Mouse (Mus musculus): ENCODE measurements around the gene Trub1. TPM values are rescaled to one million over a fixed set of nuclear protein-coding genes. Genes with fewer than 3 reads are reported as not detected.
A peak's percentile ranks its signal among the peaks of the same experiment; 100 is the strongest.

The Trub1 gene
- polyA plus RNA-seq, 1 experiment from 2014 or later = 33.6 TPM

DNA sequence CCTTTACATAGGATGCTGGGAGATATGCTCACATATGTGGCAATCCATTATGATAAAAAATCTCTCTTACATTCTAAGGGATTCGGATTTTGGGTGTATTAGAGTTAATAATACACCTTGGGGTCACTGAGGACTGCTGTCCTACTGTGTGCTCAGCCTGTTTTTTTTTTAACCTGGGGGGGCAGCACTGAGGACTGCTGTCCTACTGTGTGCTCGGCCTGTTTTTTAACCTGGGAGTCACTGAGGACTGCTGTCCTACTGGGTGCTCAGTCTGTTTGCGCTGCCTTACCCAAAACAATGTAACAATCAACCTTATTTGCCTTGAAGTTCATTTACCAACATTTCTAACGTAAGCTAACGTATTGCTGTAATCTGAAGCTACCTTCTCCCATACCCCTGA lies 47.5 kb downstream of the Trub1 start:
- H3K9me3 ChIP-seq = no peaks in the 10 kb centered on the region
- H3K27me3 ChIP-seq = no peaks in the 10 kb centered on the region
- 95% methylated on average over 5 of the region's 5 CpGs for WGBS
- no peak for ATAC-seq (ENCODE audit: insufficient number of reproducible peaks, insufficient read depth, low FRiP score, low TSS enrichment, low read depth)
- no peak overlapping the region for H3K4me3 ChIP-seq
- no peaks in the 10 kb centered on the region for H3K36me3 ChIP-seq
- H3K27ac ChIP-seq = no peak overlapping the region
- H3K4me2 ChIP-seq = no peak overlapping the region
- H3K9ac ChIP-seq = no peak overlapping the region
- H3K4me1 ChIP-seq = peaks cover 33% of the 10 kb centered on the region

DNA sequence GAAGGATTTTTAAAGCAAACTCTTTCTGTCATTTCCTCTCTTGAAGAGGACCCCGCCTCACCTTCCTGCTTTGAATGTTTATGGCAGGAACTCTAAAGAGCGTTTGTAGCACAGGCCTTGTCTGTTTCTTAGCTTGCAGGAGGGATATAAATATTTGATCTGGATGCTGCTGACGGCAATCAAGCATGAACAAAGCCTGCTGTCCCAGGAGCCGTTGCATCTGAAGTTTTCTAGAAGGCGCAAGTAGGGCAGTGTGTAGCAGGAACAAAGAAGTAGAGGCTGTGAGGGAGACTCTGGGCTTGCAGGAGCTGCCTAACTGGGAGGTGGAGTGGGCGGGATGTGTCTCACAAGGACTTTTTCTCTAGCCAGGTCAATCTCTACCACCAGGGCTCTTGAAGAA lies 50.4 kb downstream of the Trub1 start:
- Histone ChIP-seq H3K9ac (no peak overlapping the region), H3K4me2 (no peak overlapping the region)

DNA sequence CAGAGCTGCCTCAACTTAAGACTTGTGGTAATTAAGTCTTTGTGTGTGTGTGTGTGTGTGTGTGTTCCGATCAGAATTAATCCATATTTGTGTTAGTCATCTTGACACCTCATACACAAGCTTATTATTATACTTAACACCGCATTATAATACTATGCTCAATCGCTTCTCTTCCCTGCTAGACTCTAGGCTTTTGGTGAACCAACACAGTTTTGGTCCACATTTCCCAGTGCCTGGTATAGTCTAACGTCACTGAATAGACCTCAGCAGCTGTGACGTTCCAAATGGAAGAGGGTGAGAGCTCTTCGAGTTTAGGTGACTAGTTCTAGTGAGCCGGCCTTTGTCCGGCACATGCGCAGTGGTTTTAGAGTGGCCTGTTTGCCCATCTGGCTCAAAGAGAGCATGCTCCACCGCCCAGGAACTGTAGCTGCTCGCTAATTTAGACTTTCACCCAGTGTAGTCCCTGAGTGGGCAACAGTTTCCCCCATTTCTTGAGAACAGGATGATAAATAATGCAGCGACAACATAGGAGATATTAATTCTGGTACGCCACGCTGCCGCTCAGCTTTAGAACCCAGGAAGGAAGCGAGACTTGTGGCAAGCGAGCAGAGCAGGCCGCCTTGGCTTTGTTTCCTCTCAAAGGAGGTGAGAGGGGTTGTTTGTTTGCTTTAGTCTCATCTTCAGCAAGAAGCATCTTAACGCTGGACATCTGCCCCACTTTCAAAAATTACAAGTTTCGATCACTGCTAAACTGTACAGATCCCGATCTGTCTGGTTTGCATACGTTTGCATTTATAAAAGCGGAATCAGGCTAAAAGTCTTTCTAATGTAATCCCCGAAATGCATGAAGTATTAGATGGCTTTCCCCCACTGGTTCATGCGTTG lies 52.6 kb downstream of the Trub1 start:
- H3K4me2 ChIP-seq = no peak overlapping the region
- H3K4me3 ChIP-seq = no peak overlapping the region
- no peaks in the 10 kb centered on the region for H3K36me3 ChIP-seq
- peaks cover 17% of the 10 kb centered on the region for H3K4me1 ChIP-seq
- H3K9me3 ChIP-seq = no peaks in the 10 kb centered on the region
- no peak for ATAC-seq (ENCODE audit: insufficient number of reproducible peaks, insufficient read depth, low FRiP score, low TSS enrichment, low read depth)
- H3K27ac ChIP-seq = no peak overlapping the region
- no peak overlapping the region for H3K9ac ChIP-seq
- no peaks in the 10 kb centered on the region for H3K27me3 ChIP-seq
- WGBS = 84% methylated on average over 25 of the region's 25 CpGs

More for the DNA sequence above, 50.4 kb downstream of the Trub1 start:
- H3K27ac ChIP-seq = no peak overlapping the region
- H3K4me1 ChIP-seq = peaks cover 24% of the 10 kb centered on the region
- no peaks in the 10 kb centered on the region for H3K9me3 ChIP-seq
- no peak overlapping the region for H3K4me3 ChIP-seq
- no peaks in the 10 kb centered on the region for H3K27me3 ChIP-seq
- H3K36me3 ChIP-seq = no peaks in the 10 kb centered on the region
- ATAC-seq (ENCODE audit: insufficient number of reproducible peaks, insufficient read depth, low FRiP score, low TSS enrichment, low read depth) = no peak
- 56% methylated on average over 6 of the region's 6 CpGs for WGBS

DNA sequence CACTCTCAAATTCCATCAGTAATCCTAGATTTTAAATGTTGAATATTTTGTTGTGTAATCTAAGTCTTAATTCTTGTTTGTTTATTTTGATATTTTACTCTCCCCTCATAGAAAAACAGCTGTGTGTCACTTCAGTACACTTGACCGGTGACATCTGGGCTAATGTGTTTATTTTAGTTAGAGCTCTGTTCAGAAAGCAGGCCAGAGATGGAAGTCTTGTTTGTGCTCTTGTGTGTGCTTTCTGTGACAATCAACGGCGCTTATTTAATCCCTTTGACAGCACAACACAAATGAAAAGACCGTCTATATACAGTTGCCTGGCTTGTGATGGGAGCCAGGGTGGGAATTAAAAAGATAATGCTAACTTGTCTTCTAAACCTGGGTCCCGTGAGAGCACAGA lies 53.9 kb downstream of the Trub1 start:
- peaks cover 18% of the 10 kb centered on the region for H3K4me1 ChIP-seq
- H3K9me3 ChIP-seq = no peaks in the 10 kb centered on the region
- no peak for ATAC-seq (ENCODE audit: insufficient number of reproducible peaks, insufficient read depth, low FRiP score, low TSS enrichment, low read depth)
- no peak overlapping the region for H3K9ac ChIP-seq
- no peak overlapping the region for H3K27ac ChIP-seq
- H3K27me3 ChIP-seq = peaks cover 4% of the 10 kb centered on the region; the same call in 1 of the 2 replicates
- no peak overlapping the region for H3K4me2 ChIP-seq
- H3K4me3 ChIP-seq = no peak overlapping the region
- WGBS = 50% methylated on average over 5 of the region's 5 CpGs
- no peaks in the 10 kb centered on the region for H3K36me3 ChIP-seq

DNA sequence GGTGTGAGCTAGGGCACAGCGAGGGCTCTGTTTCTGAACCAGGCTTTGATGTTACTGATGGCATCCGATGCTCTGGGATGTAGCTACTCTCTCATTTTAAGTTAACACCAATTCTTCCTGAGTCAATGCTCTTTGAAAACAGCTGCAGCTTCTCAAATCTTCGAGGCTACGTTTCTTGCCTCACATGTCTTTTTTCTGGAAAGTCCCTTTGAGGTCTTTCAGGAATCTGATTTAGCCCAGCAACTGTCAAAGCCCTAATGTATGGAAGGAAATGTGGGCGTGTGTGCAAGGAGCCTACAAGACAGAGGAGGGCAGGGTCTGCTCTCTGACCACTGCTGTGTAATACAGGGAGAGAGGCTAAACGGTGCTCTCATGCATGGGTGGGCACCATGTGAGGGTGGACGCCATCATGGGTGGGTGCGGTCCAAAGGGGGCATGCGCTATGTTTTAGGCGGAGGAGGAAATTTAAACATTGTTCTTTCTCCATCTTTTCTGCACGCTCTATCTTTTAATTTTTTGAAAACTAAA lies 55.6 kb downstream of the Trub1 start:
- H3K36me3 ChIP-seq = no peaks in the 10 kb centered on the region
- H3K9ac ChIP-seq = no peak overlapping the region
- H3K4me3 ChIP-seq = no peak overlapping the region
- no peak for ATAC-seq (ENCODE audit: insufficient number of reproducible peaks, insufficient read depth, low FRiP score, low TSS enrichment, low read depth)
- H3K27me3 ChIP-seq = peaks cover 5% of the 10 kb centered on the region; the same call in 1 of the 2 replicates
- no peak overlapping the region for H3K4me2 ChIP-seq
- H3K9me3 ChIP-seq = no peaks in the 10 kb centered on the region
- H3K4me1 ChIP-seq = peaks cover 21% of the 10 kb centered on the region
- H3K27ac ChIP-seq = no peak overlapping the region
- 79% methylated on average over 11 of the region's 11 CpGs for WGBS

DNA sequence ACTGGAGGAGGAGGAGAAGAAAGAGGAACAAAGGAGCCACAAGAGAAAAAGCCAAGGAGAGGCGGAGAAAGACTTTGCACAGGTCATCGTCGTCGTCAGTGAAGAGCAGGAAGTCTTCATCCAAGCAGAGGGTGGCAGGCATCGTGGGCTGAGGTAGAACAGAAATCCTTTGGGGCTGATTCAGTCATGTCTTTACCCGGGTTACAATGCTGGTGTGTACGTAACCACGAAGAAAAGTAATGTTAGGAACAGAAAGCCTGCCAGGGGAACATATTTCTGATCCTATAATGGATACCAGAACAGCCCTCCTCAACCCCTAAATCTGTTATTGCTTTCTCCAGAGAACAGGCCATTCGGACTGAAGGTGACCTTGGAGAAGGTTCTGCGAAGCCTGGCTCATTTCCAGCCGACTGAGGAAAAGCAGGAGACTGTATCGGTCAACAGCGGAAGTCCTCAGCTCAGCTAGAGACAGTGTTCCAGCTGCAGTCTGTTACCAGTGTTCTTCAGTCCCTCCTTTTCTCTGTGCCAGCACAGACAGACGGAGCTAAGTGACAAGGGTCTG lies 57.1 kb downstream of the Trub1 start:
- no peaks in the 10 kb centered on the region for H3K9me3 ChIP-seq
- 43% methylated on average over 14 of the region's 14 CpGs for WGBS
- H3K4me2 ChIP-seq = no peak overlapping the region
- ATAC-seq (ENCODE audit: insufficient number of reproducible peaks, insufficient read depth, low FRiP score, low TSS enrichment, low read depth) = no peak
- peak overlapping the region; percentile 34; the same call in 1 of the 2 replicates for H3K27ac ChIP-seq
- H3K36me3 ChIP-seq = no peaks in the 10 kb centered on the region
- peaks cover 21% of the 10 kb centered on the region for H3K4me1 ChIP-seq
- H3K9ac ChIP-seq = no peak overlapping the region
- peaks cover 5% of the 10 kb centered on the region; the same call in 1 of the 2 replicates for H3K27me3 ChIP-seq
- no peak overlapping the region for H3K4me3 ChIP-seq

DNA sequence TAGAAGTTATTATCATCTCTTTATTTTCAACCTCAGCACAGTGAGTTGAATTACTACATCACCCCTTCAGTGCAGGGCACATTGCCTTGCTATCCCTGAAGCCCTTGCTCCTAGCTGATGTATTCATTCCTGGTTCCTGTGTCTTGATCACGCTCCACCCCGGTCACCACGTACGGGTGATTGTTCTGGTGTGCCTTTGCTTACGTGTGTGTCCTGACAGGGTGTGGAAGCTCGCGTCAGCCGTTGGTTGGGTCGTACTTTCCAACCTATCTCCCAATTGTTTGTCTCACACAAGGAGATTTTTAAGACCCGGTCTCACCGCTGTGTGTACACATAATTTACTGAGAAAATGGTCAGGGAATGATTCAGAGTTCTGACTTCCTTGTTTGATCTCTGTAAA lies 58.1 kb downstream of the Trub1 start:
- peaks cover 21% of the 10 kb centered on the region for H3K4me1 ChIP-seq
- no peak overlapping the region for H3K27ac ChIP-seq
- no peak overlapping the region for H3K9ac ChIP-seq
- H3K4me2 ChIP-seq = no peak overlapping the region
- no peaks in the 10 kb centered on the region for H3K9me3 ChIP-seq
- 91% methylated on average over 11 of the region's 11 CpGs for WGBS
- no peak for ATAC-seq (ENCODE audit: insufficient number of reproducible peaks, insufficient read depth, low FRiP score, low TSS enrichment, low read depth)
- peaks cover 5% of the 10 kb centered on the region; the same call in 1 of the 2 replicates for H3K27me3 ChIP-seq
- H3K4me3 ChIP-seq = no peak overlapping the region
- no peaks in the 10 kb centered on the region for H3K36me3 ChIP-seq

DNA sequence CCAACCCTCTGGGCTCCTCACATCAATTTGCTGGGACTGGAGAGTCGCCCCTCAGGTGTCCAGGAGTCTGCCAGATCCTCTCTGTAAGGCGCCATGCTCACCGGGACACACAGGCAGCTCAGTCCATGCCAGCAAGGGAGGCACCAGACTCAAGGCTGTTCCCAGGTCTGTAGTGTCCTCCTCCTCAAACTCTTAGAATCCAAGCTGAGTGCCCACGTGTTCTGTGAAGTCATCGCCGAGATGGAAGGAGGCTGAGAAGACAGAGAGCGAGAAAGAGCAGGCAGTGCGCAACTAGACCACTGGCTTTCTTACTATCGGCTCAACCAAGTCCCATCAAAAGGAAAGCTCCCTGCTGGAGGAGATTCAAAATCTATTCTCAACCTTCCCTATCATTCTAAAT lies 60.4 kb downstream of the Trub1 start:
- H3K36me3 ChIP-seq = no peaks in the 10 kb centered on the region
- H3K9me3 ChIP-seq = no peaks in the 10 kb centered on the region
- no peak for ATAC-seq (ENCODE audit: insufficient number of reproducible peaks, insufficient read depth, low FRiP score, low TSS enrichment, low read depth)
- H3K4me3 ChIP-seq = no peak overlapping the region
- H3K27me3 ChIP-seq = peaks cover 5% of the 10 kb centered on the region; the same call in 1 of the 2 replicates
- no peak overlapping the region for H3K27ac ChIP-seq
- H3K4me1 ChIP-seq = peaks cover 16% of the 10 kb centered on the region
- no peak overlapping the region for H3K4me2 ChIP-seq
- no peak overlapping the region for H3K9ac ChIP-seq
- 90% methylated on average over 9 of the region's 9 CpGs for WGBS

DNA sequence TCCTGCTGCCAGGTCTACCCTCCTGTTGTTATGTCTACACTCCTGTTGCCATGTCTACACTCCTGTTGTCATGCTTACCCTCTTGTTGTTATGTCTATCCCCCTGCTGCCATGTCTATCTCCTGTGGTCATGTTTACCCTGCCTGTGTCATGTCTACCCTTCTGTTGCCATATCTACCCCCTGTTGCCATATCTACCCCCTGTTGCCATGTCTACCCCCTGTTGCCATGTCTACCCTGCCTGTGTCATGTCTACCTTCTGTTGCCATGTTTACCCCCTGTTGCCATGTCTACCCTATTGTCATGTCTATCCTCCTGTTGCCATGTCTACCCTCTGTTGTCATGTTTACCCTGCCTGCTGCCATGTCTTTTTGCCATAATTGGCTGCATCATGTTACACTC lies 69.0 kb downstream of the Trub1 start:
- no peak for ATAC-seq (ENCODE audit: insufficient number of reproducible peaks, insufficient read depth, low FRiP score, low TSS enrichment, low read depth)
- no peaks in the 10 kb centered on the region for H3K36me3 ChIP-seq
- H3K4me1 ChIP-seq = peaks cover 17% of the 10 kb centered on the region
- H3K4me2 ChIP-seq = no peak overlapping the region
- H3K4me3 ChIP-seq = no peak overlapping the region
- H3K9me3 ChIP-seq = no peaks in the 10 kb centered on the region
- H3K27me3 ChIP-seq = no peaks in the 10 kb centered on the region
- no peak overlapping the region for H3K27ac ChIP-seq
- H3K9ac ChIP-seq = no peak overlapping the region

DNA sequence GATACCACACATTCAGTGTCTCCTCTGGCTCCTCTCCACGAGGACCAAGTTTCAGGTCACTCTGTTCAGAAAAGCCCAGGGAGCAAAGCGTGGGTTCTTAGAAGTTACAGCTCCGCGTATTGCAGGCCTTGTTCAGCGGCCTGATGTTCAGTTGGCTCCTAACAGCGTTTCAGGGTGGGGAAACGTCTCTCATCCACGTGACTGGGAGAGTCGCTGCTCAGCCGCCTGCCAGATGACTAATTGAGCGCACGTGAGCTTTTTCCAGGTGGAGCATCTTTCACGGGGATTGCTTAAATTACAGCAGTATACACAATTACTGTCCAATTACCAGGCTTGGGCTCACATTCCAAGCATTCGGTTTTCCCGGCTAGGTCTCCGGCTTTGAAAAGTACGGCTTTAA lies 70.7 kb downstream of the Trub1 start:
- no peak overlapping the region for H3K9ac ChIP-seq
- WGBS = 34% methylated on average over 17 of the region's 17 CpGs
- H3K36me3 ChIP-seq = no peaks in the 10 kb centered on the region
- H3K4me3 ChIP-seq = no peak overlapping the region
- no peaks in the 10 kb centered on the region for H3K9me3 ChIP-seq
- H3K27me3 ChIP-seq = no peaks in the 10 kb centered on the region
- peak overlapping the region; percentile 13; the same call in 1 of the 2 replicates for H3K27ac ChIP-seq
- peak overlapping the region; percentile 36 for H3K4me2 ChIP-seq
- H3K4me1 ChIP-seq = peaks cover 17% of the 10 kb centered on the region
- ATAC-seq (ENCODE audit: insufficient number of reproducible peaks, insufficient read depth, low FRiP score, low TSS enrichment, low read depth) = 0 out of 2 replicates have a peak, but pooled peaks have one; percentile 32

DNA sequence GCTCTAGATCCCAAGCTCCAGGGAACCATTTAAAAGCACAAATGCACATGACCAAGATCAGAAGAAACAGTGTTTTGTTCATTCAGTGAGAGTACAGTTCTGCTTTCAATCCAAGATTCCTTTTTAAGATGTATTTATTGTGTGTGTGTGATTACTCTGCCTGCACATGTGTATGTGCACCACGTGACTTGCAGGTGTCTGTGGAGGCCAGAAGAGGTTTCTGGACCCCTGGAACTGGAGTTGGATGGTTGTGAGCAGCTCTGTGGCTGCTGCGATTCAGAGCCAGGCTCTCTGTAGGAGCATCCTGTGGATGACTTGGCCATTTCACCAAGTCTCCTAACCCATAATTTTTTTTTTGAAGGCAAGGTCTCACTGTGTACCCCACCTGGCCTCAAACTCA lies 73.0 kb downstream of the Trub1 start:
- no peak overlapping the region for H3K4me3 ChIP-seq

DNA sequence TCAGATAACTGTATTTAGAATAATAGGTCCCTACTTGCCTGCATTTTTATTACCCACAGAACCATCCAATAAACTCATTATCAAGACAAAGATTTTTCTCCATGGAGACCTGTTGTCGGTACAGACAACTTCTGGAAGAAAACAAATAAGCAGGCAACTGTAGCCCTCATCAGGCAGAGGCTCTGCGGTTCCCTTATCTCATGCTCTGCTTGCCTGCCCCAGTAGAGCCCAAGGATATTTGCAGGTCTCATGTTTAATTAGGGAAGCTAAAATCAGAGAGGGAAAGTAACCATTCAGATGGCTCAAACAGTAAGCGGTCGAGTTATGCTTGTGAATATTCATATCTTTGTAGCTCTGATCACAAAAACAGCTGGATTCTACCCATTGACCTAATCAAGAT lies 77.5 kb downstream of the Trub1 start:
- 89% methylated on average over 4 of the region's 4 CpGs for WGBS
- no peak for ATAC-seq (ENCODE audit: insufficient number of reproducible peaks, insufficient read depth, low FRiP score, low TSS enrichment, low read depth)
- H3K9ac ChIP-seq = no peak overlapping the region

More for the DNA sequence above, 73.0 kb downstream of the Trub1 start:
- no peak overlapping the region for H3K27ac ChIP-seq
- H3K4me2 ChIP-seq = no peak overlapping the region
- 63% methylated on average over 2 of the region's 2 CpGs for WGBS
- no peaks in the 10 kb centered on the region for H3K27me3 ChIP-seq
- no peaks in the 10 kb centered on the region for H3K36me3 ChIP-seq
- peaks cover 17% of the 10 kb centered on the region for H3K4me1 ChIP-seq
- no peak for ATAC-seq (ENCODE audit: insufficient number of reproducible peaks, insufficient read depth, low FRiP score, low TSS enrichment, low read depth)
- no peak overlapping the region for H3K9ac ChIP-seq
- H3K9me3 ChIP-seq = no peaks in the 10 kb centered on the region

More for the DNA sequence above, 77.5 kb downstream of the Trub1 start:
- no peak overlapping the region for H3K4me2 ChIP-seq
- no peak overlapping the region for H3K27ac ChIP-seq
- H3K9me3 ChIP-seq = 0 out of 2 replicates have a peak, but pooled peaks cover 3% of the 10 kb centered on the region
- peaks cover 11% of the 10 kb centered on the region for H3K4me1 ChIP-seq
- no peak overlapping the region for H3K4me3 ChIP-seq
- H3K36me3 ChIP-seq = no peaks in the 10 kb centered on the region
- H3K27me3 ChIP-seq = no peaks in the 10 kb centered on the region

All from embryonic facial prominence, embryonic 13.5 days (tissue).